ENCODE assay signal across 9 mouse cellular contexts in the genomic region with DNA sequence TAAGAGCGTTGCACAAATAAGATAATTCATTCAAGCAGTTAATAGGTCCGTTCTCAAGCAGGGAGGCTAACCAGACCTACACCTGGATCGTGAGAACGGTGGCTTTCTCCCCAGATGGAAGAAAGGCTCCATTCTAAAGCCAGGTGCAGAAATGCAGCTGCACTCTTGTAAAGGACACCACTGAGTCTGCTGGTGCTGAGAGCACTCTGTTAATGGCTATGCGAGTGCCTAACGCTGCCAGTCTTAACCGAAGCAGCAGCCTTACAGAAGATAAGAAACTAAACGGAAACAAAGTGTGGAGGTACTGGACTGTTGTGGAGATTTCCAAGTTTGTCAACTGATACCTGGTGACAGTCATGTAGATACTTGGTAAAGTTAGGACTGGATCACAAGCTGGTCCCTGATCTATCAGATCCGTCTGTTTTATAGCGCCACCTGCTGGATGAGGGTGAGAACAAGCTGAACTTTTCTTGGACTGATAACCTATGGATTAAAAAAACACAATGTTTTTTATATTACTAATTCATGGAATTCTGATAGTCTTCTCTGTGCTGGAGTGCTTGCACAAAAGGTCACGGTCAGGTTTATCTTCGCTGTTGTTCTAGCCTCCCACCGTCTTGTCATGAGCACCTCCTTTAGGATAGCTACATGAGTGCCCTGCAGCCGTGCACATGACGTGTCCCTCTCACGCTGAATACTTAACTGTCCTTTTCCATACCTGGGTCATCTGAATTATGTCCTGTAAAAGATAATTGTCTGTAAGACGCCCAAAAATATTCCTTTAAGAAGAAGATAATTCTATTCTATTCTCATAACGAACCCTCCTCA. TPM values are rescaled to one million over a fixed set of nuclear protein-coding genes. Genes with fewer than 3 reads are reported as not detected.
DNase-seq lines count a peak whose midpoint lies in the region; ATAC-seq and TF ChIP-seq lines count a peak whose summit lies in the region.
"Had no signal": no experiment of that assay in that cellular context is flagged by ENCODE, and none has a peak within 500 bp of the region (broad histone marks: within the 10 kb centered on the region; RNA-seq: fewer than 3 reads in every experiment).

No protein-coding gene starts in this region.

- H3K4me2 ChIP-seq in liver, embryonic 11.5 days, result no peak overlapping the region
- no peak overlapping the region for H3K4me2 ChIP-seq in kidney, embryonic 14.5 days (replicated peaks; ENCODE audit: low read depth, low read length)
- H3K4me2 ChIP-seq in limb, embryonic 12.5 days, result peak overlapping the region; percentile 30
- no peak overlapping the region for H3K4me2 ChIP-seq in stomach, embryonic 14.5 days (replicated peaks; ENCODE audit: low read depth, low read length)

- 60% methylated on average over 18 of the region's 18 CpGs for WGBS in liver, adult 2 months
- WGBS in liver, embryonic 11.5 days, result 63% methylated on average over 18 of the region's 18 CpGs
- WGBS in heart, adult 2 months, result 49% methylated on average over 18 of the region's 18 CpGs
- WGBS in kidney, embryonic 14.5 days, result 58% methylated on average over 18 of the region's 18 CpGs
- WGBS in limb, embryonic 12.5 days, result 45% methylated on average over 18 of the region's 18 CpGs
- WGBS in stomach, embryonic 14.5 days, result 63% methylated on average over 18 of the region's 18 CpGs

- H3K27me3 ChIP-seq in liver, adult 2 months (ENCODE audit: control insufficient read depth, insufficient read depth, low read length), result no peaks in the 10 kb centered on the region
- H3K27me3 ChIP-seq in liver, embryonic 11.5 days (replicated peaks; ENCODE audit: control insufficient read depth, insufficient read depth, low read length), result no peaks in the 10 kb centered on the region
- H3K27me3 ChIP-seq in heart, adult 2 months (ENCODE audit: control insufficient read depth, insufficient read depth, low read length), result no peaks in the 10 kb centered on the region
- H3K27me3 ChIP-seq in kidney, embryonic 14.5 days (ENCODE audit: control insufficient read depth, insufficient read depth, low read length), result no peaks in the 10 kb centered on the region
- no peaks in the 10 kb centered on the region for H3K27me3 ChIP-seq in limb, embryonic 12.5 days
- H3K27me3 ChIP-seq in stomach, embryonic 14.5 days (ENCODE audit: control insufficient read depth, insufficient read depth, low read length), result no peaks in the 10 kb centered on the region

- no peaks in the 10 kb centered on the region for H3K79me2 ChIP-seq in liver, adult 2 months (ENCODE audit: control insufficient read depth, insufficient read depth, low read length)
- H3K79me2 ChIP-seq in heart, adult 2 months (replicated peaks; ENCODE audit: control insufficient read depth, insufficient read depth, low read length), result no peaks in the 10 kb centered on the region; the same call in 1 of the 2 replicates

- H3K4me1 ChIP-seq in liver, adult 2 months (ENCODE audit: control insufficient read depth, insufficient read depth, low read length), result no peaks in the 10 kb centered on the region
- no peaks in the 10 kb centered on the region for H3K4me1 ChIP-seq in liver, embryonic 11.5 days (replicated peaks; ENCODE audit: control insufficient read depth, insufficient read depth, low read length)
- no peaks in the 10 kb centered on the region for H3K4me1 ChIP-seq in cortical plate, adult 2 months (ENCODE audit: control insufficient read depth, insufficient read depth, low read length)
- H3K4me1 ChIP-seq in heart, adult 2 months (ENCODE audit: control insufficient read depth, insufficient read depth, low read length), result no peaks in the 10 kb centered on the region; the same call in none of the 2 replicates
- 0 out of 2 replicates have a peak, but pooled peaks cover 5% of the 10 kb centered on the region for H3K4me1 ChIP-seq in kidney, embryonic 14.5 days (ENCODE audit: control insufficient read depth, insufficient read depth, low read length)
- H3K4me1 ChIP-seq in limb, embryonic 12.5 days (replicated peaks), result peaks cover 49% of the 10 kb centered on the region
- H3K4me1 ChIP-seq in stomach, embryonic 14.5 days (ENCODE audit: control insufficient read depth, insufficient read depth, low read length), result 0 out of 2 replicates have a peak, but pooled peaks cover 9% of the 10 kb centered on the region

- TF ChIP-seq POLR2A in liver, adult 2 months (IDR thresholded peaks at IDR 0.05; ENCODE audit: extremely low read depth, insufficient read depth, low read length), result no peak
- TF ChIP-seq POLR2A in cortical plate, adult 2 months (IDR thresholded peaks at IDR 0.05; ENCODE audit: extremely low read depth, insufficient read depth, low read length), result no peak
- no peak for TF ChIP-seq POLR2A in heart, adult 2 months (IDR thresholded peaks at IDR 0.05; ENCODE audit: insufficient read depth, low read depth, low read length)

- H3K27ac ChIP-seq in liver, adult 2 months (replicated peaks; ENCODE audit: insufficient read depth, low read depth, low read length), result no peak overlapping the region
- no peak overlapping the region for H3K27ac ChIP-seq in liver, embryonic 11.5 days (ENCODE audit: low read depth, low read length)
- H3K27ac ChIP-seq in cortical plate, adult 2 months (ENCODE audit: insufficient read depth, low read length), result no peak overlapping the region
- no peak overlapping the region for H3K27ac ChIP-seq in heart, adult 2 months
- peak overlapping the region; percentile 26; the same call in 1 of the 2 replicates for H3K27ac ChIP-seq in kidney, embryonic 14.5 days (ENCODE audit: low read depth, low read length)
- H3K27ac ChIP-seq in limb, embryonic 12.5 days, result peak overlapping the region; percentile 77
- no peak overlapping the region for H3K27ac ChIP-seq in stomach, embryonic 14.5 days (ENCODE audit: low read length)

- H3K36me3 ChIP-seq in liver, adult 2 months (ENCODE audit: control insufficient read depth, insufficient read depth, low read length), result no peaks in the 10 kb centered on the region
- H3K36me3 ChIP-seq in liver, embryonic 11.5 days (ENCODE audit: control insufficient read depth, insufficient read depth, low read length), result no peaks in the 10 kb centered on the region
- no peaks in the 10 kb centered on the region for H3K36me3 ChIP-seq in heart, adult 2 months (ENCODE audit: control insufficient read depth, insufficient read depth, low read length)
- H3K36me3 ChIP-seq in kidney, embryonic 14.5 days (ENCODE audit: control insufficient read depth, insufficient read depth, low read length), result no peaks in the 10 kb centered on the region
- no peaks in the 10 kb centered on the region for H3K36me3 ChIP-seq in limb, embryonic 12.5 days
- no peaks in the 10 kb centered on the region for H3K36me3 ChIP-seq in stomach, embryonic 14.5 days (ENCODE audit: control insufficient read depth, insufficient read depth, low read length)

- no peak for ATAC-seq in liver, embryonic 11.5 days (replicated peaks; ENCODE audit: low FRiP score)
- peak; percentile 56; the same call in 1 of the 2 replicates for ATAC-seq in kidney, embryonic 14.5 days (ENCODE audit: low FRiP score, low TSS enrichment)
- ATAC-seq in limb, embryonic 12.5 days (ENCODE audit: insufficient number of reproducible peaks, insufficient read depth, low FRiP score, low TSS enrichment, low read depth), result peak; percentile 71
- 0 out of 2 replicates have a peak, but pooled peaks have one; percentile 7 for ATAC-seq in stomach, embryonic 14.5 days (ENCODE audit: insufficient number of reproducible peaks, insufficient read depth, low FRiP score, low read depth)

- no peak overlapping the region for H3K4me3 ChIP-seq in liver, adult 2 months (ENCODE audit: insufficient read depth, low read depth, low read length)
- H3K4me3 ChIP-seq in liver, embryonic 11.5 days (ENCODE audit: low read depth, low read length), result no peak overlapping the region
- H3K4me3 ChIP-seq in cortical plate, adult 2 months (ENCODE audit: insufficient read depth, low read length), result no peak overlapping the region
- no peak overlapping the region for H3K4me3 ChIP-seq in heart, adult 2 months
- no peak overlapping the region for H3K4me3 ChIP-seq in kidney, embryonic 14.5 days (ENCODE audit: low read length)
- H3K4me3 ChIP-seq in limb, embryonic 12.5 days (replicated peaks), result no peak overlapping the region
- H3K4me3 ChIP-seq in stomach, embryonic 14.5 days (ENCODE audit: low read depth, low read length), result no peak overlapping the region
- H3K4me3 ChIP-seq: myocyte had no signal

- intact Hi-C loops in heart, adult 2 months (cut with DNase I), result loop anchor here (1.0 kb wide), 2 partner anchors 154 to 179 kb away; no protein-coding TSS in a partner anchor

- H3K9me3 ChIP-seq in liver, embryonic 11.5 days (ENCODE audit: control insufficient read depth, low read length), result no peaks in the 10 kb centered on the region
- H3K9me3 ChIP-seq in kidney, embryonic 14.5 days (ENCODE audit: control insufficient read depth, low read length), result no peaks in the 10 kb centered on the region
- H3K9me3 ChIP-seq in limb, embryonic 12.5 days, result no peaks in the 10 kb centered on the region
- H3K9me3 ChIP-seq in stomach, embryonic 14.5 days (ENCODE audit: control insufficient read depth, low read depth, low read length), result no peaks in the 10 kb centered on the region

- TF ChIP-seq EP300 in heart, adult 2 months (IDR thresholded peaks at IDR 0.05; ENCODE audit: insufficient read depth, low read depth, low read length), result 0 out of 2 replicates have a peak, but pooled peaks have one; percentile 10

- no peak for DNase-seq in liver, adult 2 months (ENCODE audit: extremely low read depth, low read depth, low spot score)
- no peak for DNase-seq in liver, embryonic 11.5 days (ENCODE audit: low spot score)
- peak; percentile 64 to 68 for DNase-seq in heart, adult 2 months
- DNase-seq in neural tube, embryonic 10.5 days (ENCODE audit: extremely low spot score, low spot score), result peak; percentile 75

- H3K9ac ChIP-seq in liver, adult 2 months (ENCODE audit: low read depth, low read length), result no peak overlapping the region
- H3K9ac ChIP-seq in liver, embryonic 11.5 days (ENCODE audit: low read depth, low read length), result no peak overlapping the region
- H3K9ac ChIP-seq in heart, adult 2 months (ENCODE audit: low read depth, low read length), result no peak overlapping the region
- H3K9ac ChIP-seq in kidney, embryonic 14.5 days (ENCODE audit: low read depth, low read length), result no peak overlapping the region
- no peak overlapping the region for H3K9ac ChIP-seq in limb, embryonic 12.5 days (replicated peaks)
- no peak overlapping the region for H3K9ac ChIP-seq in stomach, embryonic 14.5 days (replicated peaks; ENCODE audit: low read depth, low read length)

- TF ChIP-seq CTCF in liver, adult 2 months (IDR thresholded peaks at IDR 0.05; ENCODE audit: low read depth, low read length), result peak; percentile 54
- TF ChIP-seq CTCF in cortical plate, adult 2 months (IDR thresholded peaks at IDR 0.05; ENCODE audit: extremely low read depth, insufficient read depth, low read length), result peak; percentile 73
- TF ChIP-seq CTCF in heart, adult 2 months (IDR thresholded peaks at IDR 0.05), result peak; percentile 92

RNA-seq across cellular contexts. Expression of a gene that starts 45.7 kb away (rescaled TPM):
- 2.5 and 2.9 TPM in 2 replicates for total RNA-seq in liver, adult 2 months (2014; rRNA removed)
- polyA plus RNA-seq in liver, adult 2 months (2012; rRNA removed), result 0.41 and 0.82 TPM in 2 replicates
- polyA plus RNA-seq in liver, embryonic 11.5 days (2014; fragmentation: Nextera tagmentation; extraction: Ambion mirVana), result 9.3 and 9.4 TPM in 2 replicates
- polyA plus RNA-seq in cortical plate, adult 2 months (2012; rRNA removed), result 2.3 and 3.0 TPM in 2 replicates
- total RNA-seq in heart, adult 2 months (2021), result 10 to 100 TPM; 35.0 to 36.3 TPM
- polyA plus RNA-seq in heart, adult 2 months (2012; rRNA removed), result 9.2 and 19.5 TPM in 2 replicates
- 16.3 and 21.1 TPM in 2 replicates for polyA plus RNA-seq in kidney, embryonic 14.5 days (2014; fragmentation: Nextera tagmentation; extraction: Ambion mirVana)
- polyA plus RNA-seq in limb, embryonic 12.5 days (2016; fragmentation: Nextera tagmentation; extraction: Ambion mirVana), result 25.5 and 30.4 TPM in 2 replicates
- 54.7 and 54.8 TPM in 2 replicates for polyA plus RNA-seq in stomach, embryonic 14.5 days (2014; fragmentation: Nextera tagmentation; extraction: Ambion mirVana)

Comparison
In these comparisons a context has a peak if more than half of its experiments do, and no peak if none do; other contexts are left out.
1. DNase-seq: peak in heart, adult 2 months (2 of 2) and neural tube, embryonic 10.5 days (single experiment); none in liver, adult 2 months (single experiment) and liver, embryonic 11.5 days (single experiment).
2. H3K27ac ChIP-seq: peak in kidney, embryonic 14.5 days (single experiment) and limb, embryonic 12.5 days (single experiment); none in liver, adult 2 months (single experiment), liver, embryonic 11.5 days (single experiment), cortical plate, adult 2 months (single experiment), heart, adult 2 months (single experiment) and stomach, embryonic 14.5 days (single experiment).
3. Peak in every context shown above with its lines, with median percentiles within 50 percentile points of each other: CTCF ChIP-seq.